Mouse (Mus musculus) C2C12 (cell line): ENCODE results near the gene Catsper4. TPM values are rescaled to one million over a fixed set of nuclear protein-coding genes. Genes with fewer than 3 reads are reported as not detected.

ENCODE experiments used
- H3K27me3 ChIP-seq: one replicate; pipeline ENCODE4 v1.6.1; 2011; ENCODE audit not compliant: control insufficient read depth, insufficient read depth, insufficient read length
- H3K36me3 ChIP-seq: one replicate; pipeline ENCODE4 v1.6.1; 2011; ENCODE audit not compliant: control insufficient read depth, insufficient read depth
- H3K4me3 ChIP-seq: one replicate; pipeline ENCODE4 v1.5.1; 2011; ENCODE audit warnings: mild to moderate bottlenecking, control low read depth; ENCODE audit not compliant: poor library complexity, insufficient read depth, severe bottlenecking
- H3K79me2 ChIP-seq: one replicate; pipeline ENCODE4 v1.6.1; 2011; ENCODE audit not compliant: control insufficient read depth, insufficient read depth
- H3K79me3 ChIP-seq: one replicate; pipeline ENCODE4 v1.6.1; 2011; ENCODE audit warnings: low read depth, control low read depth
- H3ac ChIP-seq: one replicate; pipeline ENCODE3; 2011; ENCODE audit warnings: low read depth; ENCODE audit not compliant: control insufficient read depth, insufficient read length
- CEBPB ChIP-seq: IDR thresholded peaks from one replicate; pipeline ENCODE4 v1.6.1; 2011; ENCODE audit warnings: low read depth, mild to moderate bottlenecking, control low read depth, moderate library complexity
- CTCF ChIP-seq: IDR thresholded peaks from one replicate; pipeline ENCODE4 v1.5.1; 2011; ENCODE audit not compliant: control insufficient read depth, insufficient read depth, insufficient read length
- FOSL1 ChIP-seq: IDR thresholded peaks from one replicate; pipeline ENCODE4 v1.8.0; 2011; ENCODE audit warnings: mild to moderate bottlenecking, low read length; ENCODE audit not compliant: poor library complexity, insufficient read depth, severe bottlenecking
- MAX ChIP-seq: IDR thresholded peaks from one replicate; pipeline ENCODE4 v1.6.1; 2011; ENCODE audit warnings: mild to moderate bottlenecking, control low read depth
- MYOD1 ChIP-seq: IDR thresholded peaks from one replicate; pipeline ENCODE4 v1.6.1; 2011; ENCODE audit warnings: low read depth; ENCODE audit not compliant: control insufficient read depth, insufficient read length
- MYOG ChIP-seq: IDR thresholded peaks from one replicate; pipeline ENCODE4 v1.6.1; 2011; ENCODE audit not compliant: control insufficient read depth, insufficient read length; ENCODE audit errors: extremely low read depth
- USF1 ChIP-seq: IDR thresholded peaks from one replicate; pipeline ENCODE4 v1.6.1; 2011; ENCODE audit warnings: low read depth, mild to moderate bottlenecking, control low read depth, moderate library complexity
- polyA plus RNA-seq: library from polyadenylated mRNA; unstranded; fragments of >200 nt; fragmentation: generic; extraction: Trizol; gene quantifications from one replicate; pipeline ENCODE4 v1.2.1, GENCODE M21; 2012; ENCODE audit warnings: missing spikeins

Gene Catsper4
- polyA plus RNA-seq, 1 experiment = not detected

DNA sequence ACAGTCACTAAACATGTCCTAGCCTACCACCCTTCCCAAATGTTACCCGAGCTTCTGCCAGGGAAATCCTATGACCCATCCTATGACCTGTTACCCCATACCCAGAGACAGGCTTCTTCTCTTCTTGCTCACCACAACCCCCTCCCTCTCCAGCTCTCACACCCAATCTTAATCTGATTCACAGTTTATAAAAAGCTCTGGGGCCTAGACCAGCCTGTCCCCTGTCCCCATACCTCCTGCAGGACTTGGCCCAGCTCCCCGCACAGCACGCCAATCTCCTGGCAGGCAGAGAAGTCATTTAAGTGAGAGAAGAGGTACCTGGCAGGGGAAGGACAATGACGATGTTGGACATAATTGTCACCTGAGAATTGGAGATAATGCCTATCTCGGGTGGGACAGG lies 7.7 kb upstream of the Catsper4 start:
- H3K27me3 ChIP-seq = peaks cover 27% of the 10 kb centered on the region
- TF ChIP-seq CTCF (no peak), MAX (no peak), MYOG (no peak), FOSL1 (no peak), CEBPB (no peak), USF1 (no peak), MYOD1 (no peak)
- H3K4me3 ChIP-seq = no peak overlapping the region
- no peak overlapping the region for H3ac ChIP-seq
- no peaks in the 10 kb centered on the region for H3K79me2 ChIP-seq
- H3K79me3 ChIP-seq = no peaks in the 10 kb centered on the region
- H3K36me3 ChIP-seq = no peaks in the 10 kb centered on the region

GRCm38 (mm10) chr4:134230431-134230830 lies 3.2 kb upstream of the Catsper4 start:
- Histone ChIP-seq H3K79me3 (no peaks in the 10 kb centered on the region), H3K36me3 (no peaks in the 10 kb centered on the region), H3K27me3 (peaks cover 36% of the 10 kb centered on the region), H3K79me2 (no peaks in the 10 kb centered on the region), H3ac (no peak overlapping the region), H3K4me3 (no peak overlapping the region)
- TF ChIP-seq USF1 = no peak
- no peak for TF ChIP-seq MAX
- no peak for TF ChIP-seq CTCF
- TF ChIP-seq FOSL1 = no peak
- TF ChIP-seq CEBPB = no peak
- TF ChIP-seq MYOG = no peak
- TF ChIP-seq MYOD1 = no peak

- Histone ChIP-seq H3K27me3 (peaks cover 37% of the 10 kb centered on the region), H3K36me3 (no peaks in the 10 kb centered on the region), H3K4me3 (no peak overlapping the region), H3K79me3 (no peaks in the 10 kb centered on the region), H3K79me2 (no peaks in the 10 kb centered on the region), H3ac (no peak overlapping the region)
- TF ChIP-seq FOSL1 (no peak), CEBPB (no peak), CTCF (no peak), MYOG (no peak), MAX (no peak), MYOD1 (no peak), USF1 (no peak)
Measured at GRCm38 (mm10) chr4:134222793-134223600, 4.2 kb downstream of the Catsper4 start.

- H3K79me3 ChIP-seq = no peaks in the 10 kb centered on the region
- no peaks in the 10 kb centered on the region for H3K36me3 ChIP-seq
- H3K4me3 ChIP-seq = no peak overlapping the region
- no peak for TF ChIP-seq USF1
- TF ChIP-seq MAX = no peak
- TF ChIP-seq MYOG = no peak
- no peak for TF ChIP-seq CTCF
- TF ChIP-seq MYOD1 = no peak
- no peak for TF ChIP-seq FOSL1
- no peak for TF ChIP-seq CEBPB
- no peaks in the 10 kb centered on the region for H3K79me2 ChIP-seq
- H3K27me3 ChIP-seq = peaks cover 26% of the 10 kb centered on the region
- no peak overlapping the region for H3ac ChIP-seq
Measured at GRCm38 (mm10) chr4:134206488-134207053, 20.6 kb downstream of the Catsper4 start.

- Histone ChIP-seq H3K36me3 (no peaks in the 10 kb centered on the region), H3ac (no peak overlapping the region), H3K4me3 (no peak overlapping the region), H3K27me3 (peaks cover 21% of the 10 kb centered on the region), H3K79me3 (no peaks in the 10 kb centered on the region), H3K79me2 (no peaks in the 10 kb centered on the region)
- TF ChIP-seq MAX (no peak), CEBPB (no peak), MYOG (no peak), CTCF (no peak), FOSL1 (no peak), USF1 (no peak), MYOD1 (no peak)
Measured at GRCm38 (mm10) chr4:134203340-134203896, 23.8 kb downstream of the Catsper4 start.
